Mouse (Mus musculus): ENCODE results near the gene Pecam1.
"Not testable (repeated sequence)": the region's sequence is repeated elsewhere in the genome, so short reads cannot be mapped to it uniquely, and the experiment has no call there.

The Pecam1 gene

DNA sequence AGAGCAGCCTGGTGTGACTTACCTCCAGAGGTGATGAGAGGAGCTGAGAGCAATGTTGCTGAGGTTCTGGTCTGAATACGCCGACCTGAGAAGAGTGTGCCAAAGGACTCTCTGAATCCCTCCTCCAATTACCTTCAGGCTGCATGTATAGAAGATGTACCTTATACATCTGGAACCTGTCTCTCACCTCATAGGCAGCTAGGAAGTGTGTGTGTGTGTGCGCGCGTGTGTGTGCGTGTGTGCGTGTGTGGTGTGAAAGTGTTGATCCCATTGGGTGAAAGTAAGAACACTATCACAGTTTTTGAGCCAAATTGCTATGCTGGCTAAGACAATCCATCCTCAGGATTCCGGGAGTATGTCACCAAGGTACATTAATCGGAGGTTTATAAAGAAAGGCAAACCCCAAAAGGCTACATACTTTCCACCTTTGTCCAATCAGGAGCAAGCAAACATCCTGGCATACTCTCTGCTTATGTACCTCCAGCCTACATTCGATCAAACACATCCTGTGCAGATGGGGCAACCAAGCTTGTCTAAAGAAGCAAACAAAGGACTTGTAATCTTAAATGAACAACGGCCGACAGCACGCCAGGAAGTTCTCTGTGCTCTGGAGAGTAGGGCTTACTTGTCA lies at the start of gene Pecam1:
Pecam1 (minus strand) TSS at position 508 of the 631 bp plus-strand sequence.
- no peak for DNase-seq (ENCODE audit: low spot score)

DNA sequence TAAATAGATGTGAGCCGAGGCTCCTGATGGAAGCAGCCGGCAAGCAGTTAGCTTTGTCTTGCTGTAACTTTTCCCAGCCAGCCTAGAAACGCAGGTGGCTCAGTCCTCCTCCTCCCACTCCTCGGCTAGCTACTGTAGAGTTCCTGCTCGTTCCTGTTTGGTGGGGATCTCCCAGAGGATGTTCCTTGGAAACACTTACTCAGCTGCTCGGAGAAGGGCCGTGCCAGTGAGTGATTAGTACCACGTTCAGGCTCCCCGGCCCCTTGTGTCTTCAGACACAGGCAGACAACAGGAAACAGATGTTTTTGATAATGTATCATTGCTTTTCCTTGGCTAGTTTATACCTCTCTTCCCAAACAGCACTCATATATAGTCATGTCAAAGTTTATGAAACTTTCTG lies 45.3 kb upstream of the Pecam1 start:
- DNase-seq (ENCODE audit: low spot score) = peak; percentile 40

DNA sequence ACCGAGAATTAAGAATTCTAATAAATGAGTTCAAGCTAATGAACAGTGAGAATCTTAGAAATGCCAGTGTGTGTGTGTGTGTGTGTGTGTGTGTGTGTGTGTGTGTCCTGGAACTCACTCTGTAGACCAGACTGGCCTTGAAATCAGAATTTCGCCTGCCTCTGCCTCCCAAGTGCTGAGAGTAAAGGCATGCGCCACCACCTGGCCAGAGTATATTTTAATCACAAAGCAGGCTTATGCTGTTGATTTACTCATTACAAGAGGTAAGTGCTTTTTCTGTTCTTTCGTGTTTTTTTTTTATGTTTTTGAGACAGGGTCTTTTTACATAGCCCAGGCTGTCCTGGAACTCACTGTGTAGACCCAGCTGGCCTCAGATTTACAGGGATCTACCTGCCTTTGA lies 43.4 kb upstream of the Pecam1 start:
- DNase-seq (ENCODE audit: low spot score) = peak; percentile 13

DNA sequence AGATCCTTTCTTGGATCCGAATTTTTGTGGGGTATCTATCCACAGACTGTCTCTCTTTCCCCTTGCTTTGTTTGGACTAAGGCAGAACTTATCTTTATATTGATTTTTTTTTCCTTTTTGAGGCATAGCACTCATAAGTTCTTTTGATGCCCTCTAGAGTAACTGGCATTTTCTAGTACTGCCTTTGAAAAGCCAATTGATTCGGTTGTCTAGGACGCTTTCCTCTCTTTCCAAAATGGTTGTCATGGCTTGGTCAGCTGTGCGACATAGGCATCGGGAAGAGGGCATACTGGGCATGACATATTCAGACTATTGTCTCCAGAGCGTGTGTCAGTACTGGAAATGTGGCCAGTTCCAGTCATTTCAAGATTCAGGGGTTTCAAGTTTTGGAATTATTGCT lies 39.2 kb upstream of the Pecam1 start:
- DNase-seq (ENCODE audit: low spot score) = peak; percentile 74

DNA sequence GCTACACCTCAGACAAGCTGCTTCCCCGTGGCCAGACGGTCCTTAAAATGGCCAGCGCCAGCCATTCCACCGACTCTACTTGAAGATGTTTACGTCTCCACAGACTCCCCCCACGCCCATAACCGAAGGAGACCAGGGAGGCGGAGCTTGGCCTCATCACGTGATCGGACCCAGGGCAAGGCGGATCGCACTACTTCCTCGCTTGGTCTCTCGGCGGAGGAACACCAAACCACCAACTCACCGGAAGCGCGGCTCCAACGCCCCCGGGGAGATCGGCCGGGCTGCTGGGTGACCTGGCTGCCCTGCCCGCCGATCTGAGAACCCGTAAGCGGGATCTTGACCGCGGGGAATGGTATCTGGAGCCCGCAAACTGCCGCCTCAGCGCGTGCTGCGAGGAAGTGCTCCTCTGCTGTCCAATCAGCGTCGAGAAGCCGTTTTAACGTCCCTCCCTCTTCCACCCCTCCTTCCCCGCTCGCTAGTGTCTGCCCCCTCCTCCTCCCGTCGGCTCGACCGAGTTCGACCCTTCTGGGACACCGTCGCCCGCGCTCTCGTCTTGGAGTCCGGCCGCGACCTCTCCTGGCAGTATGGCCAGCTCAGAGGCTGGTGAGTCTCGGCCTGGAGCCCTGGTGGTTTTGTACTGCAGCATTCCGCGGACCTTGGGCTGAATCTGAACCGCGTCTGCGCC lies 38.5 kb upstream of the Pecam1 start, which contains the start of the genes Ddx5 and Cep95:
Ddx5 (minus strand) TSS at position 411 of the 685 bp plus-strand sequence.
Cep95 (plus strand) TSS at position 478 of the 685 bp plus-strand sequence.
- DNase-seq (ENCODE audit: low spot score) = peak; percentile 99

DNA sequence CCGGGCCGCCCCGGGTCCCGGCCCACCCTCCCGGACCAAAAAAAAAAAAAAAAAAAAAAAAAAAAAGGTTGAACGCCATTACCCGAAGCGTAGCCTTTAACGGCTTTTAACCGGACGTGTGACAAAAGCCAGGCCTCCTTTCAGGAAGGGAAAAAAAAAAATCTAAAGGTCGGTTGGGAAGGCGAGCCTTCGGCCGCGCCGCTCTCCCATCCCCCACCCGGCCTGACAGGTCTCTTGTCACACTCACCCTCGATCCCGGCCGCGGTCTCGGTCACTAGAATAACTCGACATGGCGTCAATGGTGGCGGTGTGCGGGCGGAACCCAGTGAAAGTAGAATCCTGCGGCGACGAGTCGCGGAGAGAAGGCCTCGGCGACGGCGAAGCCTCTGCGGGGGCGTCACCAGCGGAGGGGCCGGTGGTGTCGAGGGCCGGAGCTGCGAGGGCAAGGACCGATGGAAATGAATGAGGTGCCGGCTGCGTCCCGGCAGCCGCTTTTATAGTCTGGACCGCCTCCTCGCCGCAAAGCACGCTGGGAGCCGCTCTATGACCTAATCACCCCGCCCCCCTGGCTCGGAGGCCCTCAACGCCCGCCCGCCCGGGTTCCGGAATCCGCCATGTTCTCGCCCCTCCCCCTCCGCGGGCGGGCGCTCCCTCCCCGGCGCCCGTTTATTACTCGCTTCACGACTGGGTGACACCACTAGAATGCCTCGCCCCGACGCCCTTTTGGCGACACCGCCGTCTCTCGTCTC lies 37.8 kb upstream of the Pecam1 start:
- DNase-seq (ENCODE audit: low spot score) = peak; percentile 96

DNA sequence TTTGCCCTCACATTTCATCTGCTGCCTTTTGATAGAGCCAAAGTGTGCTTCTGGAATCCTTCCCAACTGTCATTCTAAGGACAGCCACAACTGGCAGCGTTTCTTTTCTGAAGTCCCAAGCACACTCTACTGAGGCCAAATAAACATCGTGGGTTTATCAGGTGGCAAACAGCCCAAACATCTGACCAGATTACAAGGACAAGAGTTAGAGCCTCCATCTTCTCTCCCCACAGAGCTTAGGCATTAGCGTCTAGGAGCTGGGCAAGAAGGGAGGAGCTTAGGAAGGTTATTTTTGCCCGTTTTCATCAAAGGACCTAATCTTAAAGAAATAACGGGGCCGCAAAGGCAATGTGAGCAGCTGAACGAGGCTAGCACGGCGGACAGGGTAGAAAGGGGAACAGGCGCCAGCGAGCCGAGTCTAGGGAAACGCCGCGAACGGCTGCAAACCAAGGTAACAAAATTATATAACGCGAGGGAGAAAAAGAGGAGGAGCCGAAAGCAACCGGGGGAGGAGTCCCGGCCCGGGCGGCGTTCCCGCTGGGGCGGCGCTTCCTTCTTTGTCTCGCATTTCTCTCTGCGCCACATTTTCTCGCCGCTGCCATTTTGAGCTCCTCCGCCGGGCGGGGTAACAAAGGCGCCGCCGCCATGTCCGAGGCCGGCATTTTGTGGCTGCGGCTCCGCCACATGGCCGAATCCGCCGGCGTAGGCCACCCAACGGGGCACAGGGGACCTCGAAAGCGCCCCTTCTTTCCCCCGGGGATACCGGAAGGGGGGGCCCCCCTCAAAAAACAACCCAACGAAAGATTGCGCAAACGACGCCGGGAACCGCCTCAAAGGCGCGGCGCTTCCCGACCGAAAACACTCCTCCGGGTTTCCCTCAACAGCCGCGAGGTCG lies 37.0 kb upstream of the Pecam1 start:
- DNase-seq (ENCODE audit: low spot score) = peak; percentile 81

DNA sequence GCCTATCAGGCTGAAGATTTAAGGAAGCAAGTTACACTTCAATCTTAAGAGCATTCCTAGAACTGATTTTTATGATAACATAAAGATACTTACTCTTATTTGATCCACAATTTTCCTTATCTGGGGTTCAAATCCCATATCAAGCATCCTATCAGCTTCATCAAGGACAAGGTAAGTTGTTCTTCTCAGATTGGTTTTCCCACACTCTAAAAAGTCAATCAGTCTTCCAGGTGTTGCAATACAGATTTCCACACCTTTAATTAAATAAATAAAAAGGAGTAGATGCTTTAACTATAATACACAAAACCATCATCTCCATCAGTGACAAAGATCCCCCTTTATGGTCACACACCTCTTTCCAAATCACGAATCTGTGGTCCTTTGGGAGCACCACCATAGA lies 34.6 kb upstream of the Pecam1 start:
- no peak for DNase-seq (ENCODE audit: low spot score)

DNA sequence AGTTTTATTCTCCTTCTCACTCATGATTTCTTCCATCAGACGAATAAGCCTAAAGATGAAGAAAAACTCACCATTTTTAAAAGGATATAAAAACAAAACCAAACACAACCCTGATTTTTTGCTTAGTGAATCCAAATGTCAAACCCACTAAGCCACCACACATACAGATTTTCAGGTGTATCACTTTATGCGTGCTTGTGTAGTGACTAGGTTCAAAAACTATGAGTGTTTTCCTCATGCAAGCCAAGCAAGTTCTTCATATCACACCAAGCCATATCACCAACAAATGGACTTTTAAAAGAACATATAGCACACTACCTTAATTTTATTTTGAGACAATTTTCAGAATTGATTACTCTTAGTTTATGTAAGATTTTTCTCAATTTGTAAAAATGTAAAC lies 34.0 kb upstream of the Pecam1 start:
- DNase-seq (ENCODE audit: low spot score) = no peak

DNA sequence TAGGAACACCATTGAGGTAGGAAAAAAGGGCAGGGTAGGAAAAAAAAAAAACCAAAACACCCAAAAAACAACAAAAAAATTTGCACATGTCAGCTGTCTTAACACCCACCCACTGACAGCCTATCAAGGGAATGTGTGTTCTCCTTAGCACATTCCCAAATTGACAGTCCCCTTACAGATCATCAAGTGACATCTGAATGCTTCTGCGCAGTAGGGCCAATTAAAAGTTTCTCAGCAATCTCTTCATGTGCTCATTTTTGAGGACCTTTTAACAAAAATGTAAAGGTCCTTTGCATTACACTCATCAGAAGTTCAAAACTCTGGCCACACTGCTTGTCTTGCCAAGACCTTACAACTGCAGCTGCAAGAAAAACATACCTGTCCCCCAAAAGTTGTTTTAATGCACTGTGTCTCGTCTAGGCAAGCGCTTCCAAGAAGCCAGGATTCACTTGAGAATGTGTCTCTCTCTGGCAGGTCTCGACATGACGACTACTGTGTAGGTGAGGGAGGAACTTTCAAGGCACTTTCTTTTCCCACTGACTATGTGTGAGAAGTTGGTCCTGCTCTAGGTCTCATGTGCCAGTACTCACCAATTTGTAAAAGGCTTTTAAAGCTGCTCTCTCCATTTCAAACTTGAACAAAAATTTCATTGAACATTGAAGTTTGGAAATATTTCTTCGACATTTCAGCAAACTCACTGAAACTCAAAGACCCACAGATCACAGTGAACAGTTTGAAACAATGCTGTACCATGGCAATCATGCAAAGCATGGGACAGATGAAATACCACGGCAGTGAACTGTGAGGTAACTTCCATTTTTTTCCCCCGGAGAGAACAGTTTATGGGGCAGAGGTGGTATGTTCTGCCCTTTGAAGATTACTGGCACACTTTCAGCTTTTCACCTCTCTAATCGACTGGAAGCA lies 32.7 kb upstream of the Pecam1 start:
- no peak for DNase-seq (ENCODE audit: low spot score)

DNA sequence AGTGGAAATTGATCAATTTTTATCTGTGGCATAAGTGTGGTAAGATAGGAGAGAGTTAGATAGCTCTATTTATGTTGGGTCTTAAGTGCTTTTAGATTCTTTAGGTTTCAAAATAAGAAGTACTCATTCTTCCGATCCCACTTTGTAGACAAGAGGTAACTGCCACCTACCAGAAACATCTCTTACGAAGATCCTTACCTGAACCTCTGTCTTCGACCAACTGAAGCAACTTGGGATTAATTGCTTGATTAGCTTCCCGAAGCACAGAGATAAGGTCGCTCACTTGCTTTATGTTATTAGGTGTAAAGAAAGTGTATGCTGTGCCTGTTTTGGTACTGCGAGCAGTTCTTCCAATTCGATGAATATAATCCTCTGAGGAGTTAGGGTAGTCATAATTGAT lies 31.8 kb upstream of the Pecam1 start:
- not testable (repeated sequence) for DNase-seq (ENCODE audit: low spot score)

DNA sequence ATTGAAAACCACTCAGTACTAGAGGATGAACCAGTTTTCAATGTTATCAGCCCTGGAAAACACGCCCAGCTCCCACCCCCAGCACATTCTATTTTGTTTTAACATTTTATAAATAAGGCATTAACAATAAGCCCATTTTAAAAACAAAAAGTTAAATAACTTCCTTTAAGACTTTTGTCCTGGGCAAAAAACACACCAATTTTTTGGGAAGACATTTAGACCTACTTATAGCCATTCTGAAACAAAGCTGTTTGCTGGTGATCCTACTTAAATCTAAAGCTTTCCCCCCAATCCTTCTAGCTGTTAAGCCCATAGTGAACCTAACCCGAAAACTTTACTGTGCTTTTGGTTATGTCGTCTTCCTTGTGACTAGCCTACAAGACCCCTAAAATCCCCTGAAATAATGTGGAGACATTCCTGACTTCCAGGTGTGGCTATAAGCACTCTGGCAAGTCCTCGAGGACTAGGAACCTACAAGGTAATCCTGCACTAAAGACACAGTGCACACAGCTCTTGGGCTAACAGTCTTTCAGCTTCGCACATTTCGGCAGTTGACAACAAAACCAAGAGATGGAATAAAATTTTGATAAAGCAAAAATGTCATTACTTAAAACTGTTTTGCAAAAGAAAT lies 30.3 kb upstream of the Pecam1 start:
- no peak for DNase-seq (ENCODE audit: low spot score)

DNA sequence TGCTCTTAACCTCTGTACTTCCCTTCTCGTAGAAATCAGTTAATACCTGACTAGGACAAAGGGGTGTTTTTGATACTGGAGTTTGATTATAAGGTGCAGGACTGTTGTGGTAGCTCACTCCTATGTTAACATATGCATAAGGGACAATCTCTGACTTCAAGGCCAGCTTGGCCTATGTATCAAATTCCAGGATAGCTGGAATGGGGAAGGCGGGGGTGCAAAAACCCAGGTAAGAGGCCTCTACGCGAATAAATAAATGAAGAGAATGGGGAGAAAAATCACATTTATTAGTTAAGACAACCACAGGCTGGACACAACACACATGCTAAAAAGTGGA lies 29.6 kb upstream of the Pecam1 start:
- no peak for DNase-seq (ENCODE audit: low spot score)

DNA sequence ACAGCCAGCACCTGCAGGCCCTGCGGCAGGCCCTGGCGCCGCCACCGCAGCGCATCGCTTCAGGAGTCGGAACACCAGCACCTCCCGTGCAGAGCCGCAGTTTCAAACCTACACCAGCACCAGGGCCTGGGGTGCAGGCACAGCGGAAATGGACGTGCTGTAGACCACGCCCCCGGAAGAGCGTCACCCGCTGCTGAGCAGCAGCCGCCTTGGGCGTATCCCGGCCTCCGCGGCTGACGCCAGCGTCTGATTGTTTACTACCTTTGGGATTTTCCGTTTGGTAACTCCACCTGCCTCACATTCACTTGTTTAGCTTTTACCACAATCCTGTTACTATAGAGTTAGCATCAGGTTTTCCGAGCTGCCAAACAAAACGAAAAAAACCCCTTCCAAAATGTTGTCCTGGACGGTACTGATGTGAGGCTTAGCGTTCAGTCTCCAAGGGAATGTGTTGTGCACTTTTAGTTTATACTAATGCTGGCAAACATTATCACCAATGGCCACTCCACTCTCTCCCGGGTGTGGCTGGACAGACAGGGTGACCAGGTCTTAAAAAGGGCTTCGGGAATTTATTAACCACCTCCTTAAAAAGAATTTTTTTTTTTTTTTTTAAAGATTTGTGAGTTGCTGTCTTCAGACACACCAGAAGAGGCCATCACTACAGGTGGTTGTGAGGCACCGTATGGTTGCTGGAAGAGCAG lies 29.1 kb upstream of the Pecam1 start, which contains the start of gene Polg2:
Polg2 (minus strand) TSS at position 150 of the 701 bp plus-strand sequence.
- DNase-seq (ENCODE audit: low spot score) = peak; percentile 97

DNA sequence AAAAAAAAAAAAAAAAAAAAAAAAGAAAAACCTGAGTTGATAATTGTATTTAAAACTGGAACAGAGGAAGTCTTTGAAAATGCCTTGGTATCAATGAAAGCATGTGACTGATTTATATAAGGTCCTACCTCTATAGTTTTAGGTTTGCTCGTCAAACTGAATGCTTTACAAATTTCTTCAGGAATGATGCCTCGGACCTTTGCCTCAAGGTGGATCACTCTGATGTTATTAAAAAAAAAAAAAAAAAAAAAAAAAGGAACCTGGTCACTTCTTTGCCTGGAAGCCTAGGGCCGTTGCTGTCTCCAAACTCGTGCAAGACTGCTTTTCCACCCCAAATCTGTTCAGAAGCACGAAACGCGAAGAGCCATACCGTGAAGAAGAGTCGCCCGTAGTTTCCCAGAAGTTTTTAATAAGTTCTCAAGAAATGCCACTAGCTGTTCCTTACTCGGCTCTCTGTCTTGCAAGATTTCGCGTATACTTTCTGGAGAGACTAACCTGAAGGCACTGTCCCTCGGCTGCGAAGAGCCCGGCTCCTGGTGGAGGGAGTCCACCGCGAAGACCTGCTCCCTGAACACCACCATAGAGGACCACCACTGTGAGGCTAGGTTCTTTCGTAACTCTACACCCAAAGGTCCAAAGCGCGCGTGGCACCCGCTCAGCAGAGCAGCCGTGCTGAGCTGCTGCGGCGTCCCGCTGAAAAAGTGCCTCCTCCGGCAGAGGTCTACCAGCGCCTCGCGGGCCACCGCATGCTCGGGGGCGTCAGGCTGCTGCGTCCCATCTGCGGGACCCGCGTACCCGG lies 28.4 kb upstream of the Pecam1 start:
- DNase-seq (ENCODE audit: low spot score) = peak; percentile 32

DNA sequence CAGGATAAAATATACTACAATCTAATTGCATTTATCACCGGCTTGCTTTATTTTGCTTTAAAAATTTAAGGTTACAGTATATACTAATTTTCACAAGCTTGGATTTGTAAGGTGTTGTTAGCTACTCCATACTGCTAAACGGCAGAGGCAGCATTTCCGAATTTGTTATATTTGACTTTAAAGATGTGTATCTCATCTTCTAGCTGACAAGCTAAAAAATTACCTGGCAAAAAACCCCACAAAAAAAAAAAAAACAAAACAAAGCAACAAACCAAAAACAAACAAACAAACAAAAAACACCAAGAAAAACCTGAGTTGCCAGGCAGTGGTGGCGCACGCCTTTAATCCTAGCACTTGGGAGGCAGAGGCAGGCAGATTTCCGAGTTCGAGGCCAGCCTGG lies 27.7 kb upstream of the Pecam1 start:
- no peak for DNase-seq (ENCODE audit: low spot score)

DNA sequence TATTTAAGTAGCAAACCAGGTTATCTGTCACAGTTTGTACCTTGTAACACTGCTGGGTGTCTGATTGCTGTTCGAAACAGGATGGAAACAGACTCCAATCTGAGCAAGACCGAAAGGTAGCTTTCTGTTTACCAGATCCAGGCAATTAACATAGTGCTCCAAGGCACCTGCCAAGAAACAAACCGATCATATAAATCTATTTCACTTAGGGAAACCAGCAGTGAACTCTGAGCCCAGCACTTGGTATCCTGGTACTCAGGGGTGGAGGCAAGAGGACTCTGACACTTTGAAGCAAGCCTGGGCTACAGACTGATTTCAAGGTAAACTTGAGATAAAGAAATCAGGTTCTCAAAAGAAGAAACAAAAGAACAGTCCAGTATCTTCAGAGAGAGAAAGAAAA lies 27.0 kb upstream of the Pecam1 start:
- DNase-seq (ENCODE audit: low spot score) = no peak

DNA sequence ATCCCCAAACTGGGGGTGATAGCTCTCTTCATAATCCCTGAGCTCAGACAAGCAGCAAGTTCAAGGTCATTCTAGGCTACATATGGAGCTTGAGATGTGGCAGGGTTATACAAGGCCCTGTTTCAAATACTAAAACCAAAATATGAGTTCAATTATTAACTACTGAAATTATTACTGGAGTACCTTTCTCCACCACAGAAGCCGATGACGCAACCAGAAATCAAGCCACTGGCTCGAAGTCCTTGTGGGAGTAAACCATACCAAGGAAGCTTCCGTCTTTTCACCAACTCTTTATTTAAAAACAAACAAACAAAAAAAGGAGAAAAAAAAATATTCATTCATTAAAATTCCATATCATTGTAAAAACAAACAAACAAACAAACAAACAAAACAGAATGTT lies 26.5 kb upstream of the Pecam1 start:
- DNase-seq (ENCODE audit: low spot score) = no peak

DNA sequence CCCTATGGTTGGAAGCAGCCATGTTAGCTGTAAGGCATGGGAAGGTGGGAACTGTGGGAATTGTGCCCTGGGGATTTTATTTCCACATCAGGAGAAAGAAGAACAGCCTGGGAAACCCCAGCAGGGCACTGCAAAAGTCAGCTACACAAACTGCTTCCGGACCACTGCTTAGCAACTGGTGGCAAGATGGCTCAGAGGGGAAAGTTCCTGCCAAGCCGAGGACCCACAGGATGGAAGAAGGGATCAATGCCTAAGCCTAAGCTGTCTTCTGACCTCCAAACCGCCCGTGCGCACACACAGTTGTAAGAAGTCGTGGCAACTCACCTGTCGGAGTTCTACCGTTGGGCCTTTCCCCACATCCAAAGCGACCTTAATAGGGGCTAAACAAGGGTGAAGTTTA lies 22.6 kb upstream of the Pecam1 start:
- DNase-seq (ENCODE audit: low spot score) = no peak

Data from embryo, embryonic 10 days (tissue).